Mouse (Mus musculus) stomach, postnatal 0 days (tissue): Measurements from ENCODE around the gene Adamts5. TPM values are rescaled to one million over a fixed set of nuclear protein-coding genes. Genes with fewer than 3 reads are reported as not detected.

ENCODE experiments used
- ATAC-seq: fragments of 200-750 bp; cut with Nextera tagmentation; 2 replicates; pipeline ENCODE4 v1.8.0; 2017; ENCODE audit not compliant: low FRiP score, low TSS enrichment
- DNase-seq: peaks from one replicate; pipeline ENCODE4 v3.0.0-alpha.2; 2016; ENCODE audit warnings: low spot score
- H3K27ac ChIP-seq: fragments of 300-500 bp; sonication (generic); replicated peaks from 2 replicates; pipeline ENCODE4 v1.5.1; 2014; ENCODE audit warnings: mild to moderate bottlenecking, control low read depth
- H3K27me3 ChIP-seq: fragments of 300-500 bp; sonication (generic); 2 replicates; pipeline ENCODE4 v1.6.1; 2014; ENCODE audit warnings: low read length; ENCODE audit not compliant: control insufficient read depth, insufficient read depth
- H3K36me3 ChIP-seq: fragments of 300-500 bp; sonication (generic); 2 replicates; pipeline ENCODE4 v1.6.1; 2014; ENCODE audit warnings: low read length, mixed read lengths; ENCODE audit not compliant: control insufficient read depth, insufficient read depth
- H3K4me1 ChIP-seq: fragments of 300-500 bp; sonication (generic); replicated peaks from 2 replicates; pipeline ENCODE4 v1.6.1; 2014; ENCODE audit warnings: antibody characterized with exemption; ENCODE audit not compliant: control insufficient read depth, insufficient read depth
- H3K4me2 ChIP-seq: fragments of 300-500 bp; sonication (generic); replicated peaks from 2 replicates; pipeline ENCODE4 v1.6.1; 2014; ENCODE audit warnings: low read depth, mild to moderate bottlenecking, control low read depth, moderate library complexity
- H3K4me3 ChIP-seq: fragments of 300-500 bp; sonication (generic); 2 replicates; pipeline ENCODE4 v1.5.1; 2014; ENCODE audit warnings: low read depth, low read length, control low read depth
- H3K9ac ChIP-seq: fragments of 300-500 bp; sonication (generic); 2 replicates; pipeline ENCODE4 v1.6.1; 2014; ENCODE audit warnings: mild to moderate bottlenecking, low read length, control low read depth, mixed read lengths
- H3K9me3 ChIP-seq: fragments of 300-500 bp; sonication (generic); 2 replicates; pipeline ENCODE4 v1.6.1; 2016; ENCODE audit warnings: low read length; ENCODE audit not compliant: control insufficient read depth
- CTCF ChIP-seq: IDR thresholded peaks from 2 replicates; pipeline ENCODE4 v1.5.1; 2016; ENCODE audit warnings: antibody characterized with exemption, low read depth, mild to moderate bottlenecking, moderate library complexity
- EP300 ChIP-seq: optimal IDR thresholded peaks from 2 replicates; pipeline ENCODE3; 2016; ENCODE audit warnings: antibody characterized with exemption
- WGBS: fragments of 180-500 bp; shearing (Covaris S2); extraction: QIAGEN DNeasy Blood & Tissue Kit; methylation state at CpG from one replicate; pipeline ENCODE4 v1.1.7; 2014; 5-methylcytosine and 5-hydroxymethylcytosine counted together
- polyA plus RNA-seq: library from polyadenylated mRNA; unstranded; fragments of >200 nt; fragmentation: Nextera tagmentation; extraction: Ambion mirVana; gene quantifications from 2 replicates; pipeline ENCODE4 v1.2.1, GENCODE M21; 2015

Gene Adamts5
- polyA plus RNA-seq, 1 experiment from 2014 or later = 3.0 TPM

DNA sequence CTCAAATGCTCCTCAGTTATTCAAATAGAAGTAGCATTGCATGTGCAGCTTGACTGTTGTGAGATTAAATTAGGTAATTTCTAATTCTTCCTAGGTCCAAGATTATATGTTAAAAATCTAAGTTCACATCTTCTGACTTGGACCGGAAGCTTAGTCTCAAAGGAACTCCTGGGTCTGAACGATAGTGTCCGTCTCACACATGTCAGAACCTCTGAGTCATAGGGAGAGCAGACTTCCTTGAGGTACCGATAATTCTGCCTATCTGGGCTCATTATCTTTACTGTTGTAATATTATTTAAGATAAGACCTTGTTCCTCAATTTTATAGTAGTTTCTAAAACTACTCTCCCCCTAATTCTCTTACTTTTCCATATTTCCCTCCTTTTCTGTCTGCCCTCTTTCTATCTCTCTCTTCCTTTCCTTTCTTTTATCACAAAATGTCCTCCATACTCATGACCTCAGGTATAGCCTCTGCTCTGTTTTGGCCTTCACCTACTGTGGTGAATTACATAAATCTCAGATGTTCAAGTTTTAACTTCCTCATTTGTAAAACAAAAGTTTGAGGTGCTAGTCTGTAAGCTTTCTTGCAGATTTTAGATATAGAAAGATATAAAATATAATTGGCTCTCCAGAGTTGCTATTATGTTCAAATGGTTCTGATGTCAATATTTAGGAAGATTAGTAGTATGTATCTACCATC lies 36.8 kb downstream of the Adamts5 start:
- Histone ChIP-seq H3K9me3 (no peaks in the 10 kb centered on the region), H3K9ac (no peak overlapping the region), H3K27me3 (no peaks in the 10 kb centered on the region), H3K4me1 (no peaks in the 10 kb centered on the region), H3K4me2 (no peak overlapping the region), H3K36me3 (peaks cover 2% of the 10 kb centered on the region; the same call in 1 of the 2 replicates), H3K27ac (no peak overlapping the region), H3K4me3 (no peak overlapping the region)
- DNase-seq = no peak
- no peak for ATAC-seq
- 89% methylated on average over 4 of the region's 4 CpGs for WGBS
- TF ChIP-seq CTCF = no peak
- no peak for TF ChIP-seq EP300

DNA sequence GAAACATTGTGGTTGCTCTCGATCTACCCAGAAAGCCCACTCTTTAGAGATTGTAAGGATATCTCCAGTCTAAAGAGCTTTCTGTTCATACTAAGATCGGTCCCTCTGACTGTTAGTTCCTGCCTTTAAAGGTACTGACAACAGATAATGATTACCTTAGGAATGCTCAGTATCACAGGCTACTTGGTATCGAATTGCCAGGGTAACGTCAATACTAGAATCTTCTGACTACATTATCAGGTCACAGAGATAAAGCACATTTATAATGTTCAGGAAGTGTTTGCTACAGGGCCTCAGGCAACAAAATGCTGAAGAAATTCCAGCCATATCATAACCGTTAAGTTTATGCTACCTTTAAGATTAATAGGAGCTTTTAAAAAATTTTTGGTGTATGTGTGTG lies 47.1 kb downstream of the Adamts5 start:
- Histone ChIP-seq H3K4me1 (no peaks in the 10 kb centered on the region), H3K9ac (no peak overlapping the region), H3K4me3 (no peak overlapping the region), H3K27ac (no peak overlapping the region), H3K9me3 (no peaks in the 10 kb centered on the region), H3K4me2 (no peak overlapping the region), H3K36me3 (no peaks in the 10 kb centered on the region), H3K27me3 (no peaks in the 10 kb centered on the region)
- ATAC-seq (no peak), DNase-seq (no peak)
- 75% methylated on average over 5 of the region's 5 CpGs for WGBS
- TF ChIP-seq EP300 (no peak), CTCF (no peak)

DNA sequence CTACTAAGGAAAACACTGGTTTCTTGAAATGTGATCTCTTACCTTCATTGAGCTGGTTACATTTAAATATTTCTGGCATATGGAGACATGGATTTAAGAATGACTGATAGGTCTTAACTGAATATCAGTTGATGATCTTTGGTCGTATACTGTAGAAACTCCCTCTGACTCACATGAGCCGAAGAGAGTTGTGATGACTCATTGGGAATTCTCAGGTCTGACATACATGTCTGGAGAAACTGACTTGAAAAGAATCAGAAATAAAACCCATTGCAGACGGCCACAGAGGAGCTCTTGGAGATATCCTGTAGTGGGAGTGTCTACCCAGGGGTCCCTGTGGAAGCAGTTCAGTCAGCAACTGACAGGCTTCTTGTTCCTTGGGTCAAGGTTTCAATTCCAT lies 74.6 kb downstream of the Adamts5 start:
- DNase-seq (no peak), ATAC-seq (no peak)
- Histone ChIP-seq H3K4me2 (no peak overlapping the region), H3K4me3 (no peak overlapping the region), H3K9me3 (no peaks in the 10 kb centered on the region), H3K4me1 (no peaks in the 10 kb centered on the region), H3K27ac (no peak overlapping the region), H3K27me3 (no peaks in the 10 kb centered on the region), H3K36me3 (no peaks in the 10 kb centered on the region), H3K9ac (no peak overlapping the region)
- WGBS = 67% methylated on average over 3 of the region's 3 CpGs
- TF ChIP-seq EP300 (no peak), CTCF (no peak)

DNA sequence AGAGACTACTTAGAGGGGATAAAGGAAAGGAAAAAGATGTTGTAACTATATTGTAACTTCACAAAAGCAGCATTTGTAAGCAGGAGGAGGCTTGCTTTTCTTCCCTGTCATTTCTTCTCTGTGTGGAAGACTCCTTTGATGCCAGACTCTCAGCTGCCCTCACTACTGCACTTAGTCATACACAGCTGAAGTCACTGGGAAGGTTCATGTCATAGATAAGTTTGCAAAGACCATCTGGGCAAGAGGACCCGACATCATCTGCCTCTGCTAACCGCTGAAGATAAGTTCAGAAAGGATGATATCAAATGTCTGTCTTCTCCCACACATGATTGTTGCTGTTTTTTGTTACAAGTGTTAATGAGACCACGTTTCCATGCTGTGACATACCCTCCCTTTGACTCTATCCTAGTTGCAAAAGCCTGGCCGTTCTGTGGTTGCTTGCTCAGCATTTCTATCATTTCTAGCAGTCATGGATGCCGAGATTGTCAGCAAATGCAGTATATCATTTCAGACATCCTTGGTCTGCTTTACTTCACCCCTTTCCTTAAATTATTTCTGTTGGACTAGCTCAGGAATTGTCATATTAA lies 79.2 kb downstream of the Adamts5 start:
- no peak overlapping the region for H3K9ac ChIP-seq
- DNase-seq (no peak), ATAC-seq (no peak)
- no peak overlapping the region for H3K4me2 ChIP-seq
- no peak for TF ChIP-seq EP300
- no peak overlapping the region for H3K4me3 ChIP-seq
- H3K36me3 ChIP-seq = no peaks in the 10 kb centered on the region
- H3K27ac ChIP-seq = no peak overlapping the region
- no peaks in the 10 kb centered on the region for H3K4me1 ChIP-seq
- 70% methylated on average over 5 of the region's 5 CpGs for WGBS
- H3K27me3 ChIP-seq = no peaks in the 10 kb centered on the region
- H3K9me3 ChIP-seq = no peaks in the 10 kb centered on the region

DNA sequence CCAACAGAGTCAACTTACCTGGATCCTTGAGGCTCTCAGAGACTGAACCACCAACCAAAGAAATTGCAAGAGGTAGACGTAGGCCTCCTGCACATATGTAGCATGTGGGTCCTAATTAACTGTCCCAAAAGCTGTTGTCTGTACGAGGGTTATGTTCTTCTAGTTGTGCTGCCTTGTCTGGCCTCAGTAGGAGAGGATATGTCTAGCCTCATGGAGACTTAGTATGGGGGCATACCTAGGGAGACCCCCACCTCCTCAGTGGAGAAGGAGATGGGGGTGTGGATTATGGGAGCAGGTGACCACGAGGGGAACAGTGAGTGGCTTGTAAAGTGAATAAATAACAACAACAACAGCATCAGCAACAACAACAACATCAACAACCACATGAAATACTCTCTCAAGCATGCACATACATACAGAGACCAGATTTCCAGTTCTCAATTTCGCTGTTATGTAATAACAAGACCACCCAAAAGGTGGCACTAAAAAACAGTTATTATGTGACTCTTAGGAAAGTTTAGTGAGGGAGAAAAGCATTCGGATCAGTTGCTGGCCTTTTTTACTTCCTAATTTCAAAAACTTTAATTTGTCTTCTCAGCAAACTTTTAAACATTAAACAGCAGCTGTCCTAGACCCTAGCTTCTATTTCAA lies 81.7 kb downstream of the Adamts5 start:
- DNase-seq (no peak), ATAC-seq (no peak)
- TF ChIP-seq EP300 (no peak), CTCF (peak; percentile 68)
- no peaks in the 10 kb centered on the region for H3K36me3 ChIP-seq
- no peak overlapping the region for H3K4me3 ChIP-seq
- H3K27ac ChIP-seq = no peak overlapping the region
- no peaks in the 10 kb centered on the region for H3K27me3 ChIP-seq
- H3K9me3 ChIP-seq = no peaks in the 10 kb centered on the region
- 55% methylated on average over 5 of the region's 5 CpGs for WGBS
- H3K9ac ChIP-seq = no peak overlapping the region
- H3K4me1 ChIP-seq = no peaks in the 10 kb centered on the region
- no peak overlapping the region for H3K4me2 ChIP-seq

DNA sequence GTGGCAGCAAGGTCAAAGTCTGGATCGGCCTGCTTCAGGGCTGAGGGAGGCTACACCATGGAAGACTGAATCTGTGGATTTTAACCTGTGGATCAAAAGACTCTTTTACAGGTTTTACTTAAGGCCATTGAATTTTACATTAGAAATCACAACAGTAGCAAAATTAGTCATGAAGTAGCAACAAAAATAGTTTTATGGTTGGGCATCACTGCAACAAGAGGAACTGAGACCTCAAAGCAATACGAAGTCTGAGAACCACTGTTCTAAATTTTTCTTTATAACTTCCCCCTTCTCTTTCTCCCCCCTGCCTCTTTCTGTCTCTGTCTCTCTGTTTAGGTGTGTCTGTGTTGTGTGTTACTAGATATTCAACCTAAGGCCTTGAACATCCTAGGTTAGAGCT lies 87.5 kb downstream of the Adamts5 start:
- Histone ChIP-seq H3K4me3 (no peak overlapping the region), H3K36me3 (no peaks in the 10 kb centered on the region), H3K27ac (no peak overlapping the region), H3K27me3 (no peaks in the 10 kb centered on the region), H3K9ac (no peak overlapping the region), H3K4me2 (no peak overlapping the region), H3K4me1 (no peaks in the 10 kb centered on the region), H3K9me3 (no peaks in the 10 kb centered on the region)
- ATAC-seq = no peak
- DNase-seq = no peak
- TF ChIP-seq CTCF (no peak), EP300 (no peak)
- 87% methylated on average over 2 of the region's 2 CpGs for WGBS
